8 mouse cellular contexts compared by ENCODE assay signal in the genomic region with DNA sequence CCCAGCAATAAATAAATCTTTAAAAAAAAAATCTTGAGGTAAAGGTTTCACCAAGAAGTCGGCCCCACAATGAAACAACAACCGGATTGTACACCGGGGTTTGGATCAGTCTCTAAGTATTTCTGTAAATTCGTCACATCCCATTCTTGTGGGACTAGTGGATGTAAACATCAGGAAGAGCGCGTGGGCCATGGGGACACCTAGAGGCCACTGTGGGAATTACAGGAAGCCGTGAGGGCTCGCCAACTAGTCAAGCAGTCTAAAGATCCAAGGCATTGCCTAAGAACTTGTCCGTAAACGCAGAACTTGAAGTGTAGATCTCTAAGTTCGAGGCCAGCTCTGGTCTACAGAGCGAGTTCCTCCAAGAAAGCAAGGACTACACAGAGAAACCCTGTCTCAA. TPM values are rescaled to one million over a fixed set of nuclear protein-coding genes. Genes with fewer than 3 reads are reported as not detected.
DNase-seq lines count a peak whose midpoint lies in the region; ATAC-seq and TF ChIP-seq lines count a peak whose summit lies in the region.

No protein-coding gene starts in this region.

- whole genome bisulfite sequencing in midbrain, embryonic 14.5 days: 37% methylated on average over 12 of the region's 12 CpGs
- WGBS in midbrain, embryonic 13.5 days: 35% methylated on average over 12 of the region's 12 CpGs
- 26% methylated on average over 12 of the region's 12 CpGs for WGBS in lung, adult 2 months

- intact Hi-C loops in heart, postnatal 36 days (cut with DNase I): loop anchor here (2.0 to 5.0 kb wide), 3 partner anchors 35 to 134 kb away; a partner anchor contains a TSS

- no peaks in the 10 kb centered on the region for H3K9me3 ChIP-seq in midbrain, embryonic 14.5 days (ENCODE audit: control insufficient read depth, low read length)
- no peaks in the 10 kb centered on the region for H3K9me3 ChIP-seq in midbrain, embryonic 13.5 days

- no peak overlapping the region for H3K27ac ChIP-seq in midbrain, embryonic 14.5 days (replicated peaks; ENCODE audit: low read depth, low read length)
- no peak overlapping the region for H3K27ac ChIP-seq in midbrain, embryonic 13.5 days

- peak; percentile 86 for TF ChIP-seq CTCF in lung, adult 2 months (IDR thresholded peaks at IDR 0.05; ENCODE audit: insufficient read depth, low read length)

- no peak overlapping the region for H3K4me2 ChIP-seq in midbrain, embryonic 14.5 days (ENCODE audit: low read length)
- H3K4me2 ChIP-seq in midbrain, embryonic 13.5 days (replicated peaks): no peak overlapping the region

- H3K4me3 ChIP-seq in midbrain, embryonic 14.5 days (replicated peaks; ENCODE audit: low read depth, low read length): no peak overlapping the region
- H3K4me3 ChIP-seq in midbrain, embryonic 13.5 days (replicated peaks): no peak overlapping the region
- H3K4me3 ChIP-seq in lung, adult 2 months (replicated peaks; ENCODE audit: extremely low read depth, low read depth, low read length): no peak overlapping the region

- peaks cover 12% of the 10 kb centered on the region for H3K36me3 ChIP-seq in midbrain, embryonic 14.5 days (ENCODE audit: control insufficient read depth, insufficient read depth, low read length)
- H3K36me3 ChIP-seq in midbrain, embryonic 13.5 days: peaks cover 22% of the 10 kb centered on the region

- peaks cover 12% of the 10 kb centered on the region for H3K4me1 ChIP-seq in midbrain, embryonic 14.5 days (ENCODE audit: control insufficient read depth, insufficient read depth, low read length)
- H3K4me1 ChIP-seq in midbrain, embryonic 13.5 days (replicated peaks): peaks cover 21% of the 10 kb centered on the region
- peaks cover 5% of the 10 kb centered on the region; the same call in 1 of the 2 replicates for H3K4me1 ChIP-seq in lung, adult 2 months (ENCODE audit: control insufficient read depth, insufficient read depth, low read length)

- no peak for ATAC-seq in cerebellum, adult (ENCODE audit: insufficient number of reproducible peaks, low FRiP score, low TSS enrichment)
- ATAC-seq in midbrain, embryonic 14.5 days (ENCODE audit: low FRiP score, low TSS enrichment): no peak
- no peak for ATAC-seq in midbrain, embryonic 13.5 days

- DNase-seq in cerebellum, adult 11 months: peak; percentile 50
- peak; percentile 75 for DNase-seq in midbrain, embryonic 14.5 days
- DNase-seq in cerebellum, adult 8-10 months: peak; percentile 64
- peak; percentile 73 to 77 for DNase-seq in heart, postnatal 36 days
- peak; percentile 70 for DNase-seq in lung, adult 2 months
- peak; percentile 43 to 69 for DNase-seq in spleen, postnatal 10 days (ENCODE audit: low spot score in 2 of 2)

- TF ChIP-seq POLR2A in lung, adult 2 months (IDR thresholded peaks at IDR 0.05; ENCODE audit: borderline replicate concordance, extremely low read depth, low read depth, low read length): no peak

- 0 out of 2 replicates have a peak, but pooled peaks cover 4% of the 10 kb centered on the region for H3K27me3 ChIP-seq in midbrain, embryonic 14.5 days (ENCODE audit: control insufficient read depth, insufficient read depth, low read length)
- peaks cover 22% of the 10 kb centered on the region; the same call in 1 of the 2 replicates for H3K27me3 ChIP-seq in midbrain, embryonic 13.5 days

- no peak overlapping the region for H3K9ac ChIP-seq in midbrain, embryonic 14.5 days (replicated peaks; ENCODE audit: low read length)
- no peak overlapping the region for H3K9ac ChIP-seq in midbrain, embryonic 13.5 days (replicated peaks)

RNA-seq across cellular contexts. Expression of a gene that starts 2.0 kb away (rescaled TPM):
- polyA plus RNA-seq in midbrain, embryonic 14.5 days (2014; fragmentation: Nextera tagmentation; extraction: Ambion mirVana): 1.6 and 4.6 TPM in 2 replicates
- 2.4 and 3.4 TPM in 2 replicates for polyA plus RNA-seq in midbrain, embryonic 13.5 days (2015; fragmentation: Nextera tagmentation; extraction: Ambion mirVana)
- 10 to 100 TPM; 10.8 to 14.2 TPM for total RNA-seq in heart, postnatal 36 days (2021)
- polyA plus RNA-seq in lung, adult 2 months (2012; rRNA removed): 73.2 and 105 TPM in 2 replicates

RNA-seq across cellular contexts. Expression of a gene that starts 42.7 kb away (rescaled TPM):
- 28.2 and 34.3 TPM in 2 replicates for polyA plus RNA-seq in midbrain, embryonic 14.5 days (2014; fragmentation: Nextera tagmentation; extraction: Ambion mirVana)
- 25.2 and 25.9 TPM in 2 replicates for polyA plus RNA-seq in midbrain, embryonic 13.5 days (2015; fragmentation: Nextera tagmentation; extraction: Ambion mirVana)
- 10 to 100 TPM; 55.4 to 56.6 TPM for total RNA-seq in heart, postnatal 36 days (2021)
- polyA plus RNA-seq in lung, adult 2 months (2012; rRNA removed): 16.3 and 25.9 TPM in 2 replicates

Comparison
In these comparisons a context has a peak if more than half of its experiments do, and no peak if none do; other contexts are left out.
1. RNA of a gene that starts 2.0 kb away (polyA plus RNA-seq): 73.2 to 105 TPM in lung, adult 2 months; 1.6 to 4.6 TPM in midbrain, embryonic 14.5 days and 2.4 to 3.4 TPM in midbrain, embryonic 13.5 days; every median in the first group is over 10 times any median in the second.
2. Peak in every context shown above with its lines, with median percentiles within 50 percentile points of each other: DNase-seq.